Mouse (Mus musculus) heart, embryonic 16.5 days (tissue): ENCODE measurements around the gene Cip2a. TPM values are rescaled to one million over a fixed set of nuclear protein-coding genes. Genes with fewer than 3 reads are reported as not detected.

Experiments used
- ATAC-seq: fragments of 200-750 bp; cut with Nextera tagmentation; replicated peaks from 2 replicates; pipeline ENCODE4 v1.8.0; 2017; ENCODE audit warnings: moderate number of reproducible peaks; ENCODE audit not compliant: insufficient read depth, low FRiP score; ENCODE audit errors: extremely low read depth
- H3K27ac ChIP-seq: fragments of 300-500 bp; sonication (generic); 2 replicates; pipeline ENCODE4 v1.5.1; 2014; ENCODE audit warnings: mild to moderate bottlenecking, low read length, control low read depth, moderate library complexity
- H3K27me3 ChIP-seq: fragments of 300-500 bp; sonication (generic); 2 replicates; pipeline ENCODE4 v1.6.1; 2014; ENCODE audit warnings: low read length, mixed read lengths; ENCODE audit not compliant: control insufficient read depth, insufficient read depth
- H3K36me3 ChIP-seq: fragments of 300-500 bp; sonication (generic); 2 replicates; pipeline ENCODE4 v1.6.1; 2014; ENCODE audit not compliant: control insufficient read depth, insufficient read depth
- H3K4me1 ChIP-seq: fragments of 300-500 bp; sonication (generic); 2 replicates; pipeline ENCODE4 v1.6.1; 2014; ENCODE audit warnings: low read length, mixed read lengths; ENCODE audit not compliant: control insufficient read depth, insufficient read depth
- H3K4me2 ChIP-seq: fragments of 300-500 bp; sonication (generic); 2 replicates; pipeline ENCODE4 v1.6.1; 2014; ENCODE audit warnings: low read depth, mild to moderate bottlenecking, control low read depth, low read length
- H3K4me3 ChIP-seq: fragments of 300-500 bp; sonication (generic); 2 replicates; pipeline ENCODE4 v1.5.1; 2014; ENCODE audit warnings: mild to moderate bottlenecking, control low read depth, low read length
- H3K9ac ChIP-seq: fragments of 300-500 bp; sonication (generic); 2 replicates; pipeline ENCODE4 v1.6.1; 2014; ENCODE audit warnings: low read length, control low read depth
- H3K9me3 ChIP-seq: fragments of 300-500 bp; sonication (generic); replicated peaks from 2 replicates; pipeline ENCODE4 v1.6.1; 2016; ENCODE audit warnings: low read length; ENCODE audit not compliant: control insufficient read depth
- WGBS: fragments of 180-500 bp; shearing (Covaris S2); extraction: QIAGEN DNeasy Blood & Tissue Kit; methylation state at CpG from one replicate; pipeline ENCODE4 v1.1.7; 2014; 5-methylcytosine and 5-hydroxymethylcytosine counted together
- polyA plus RNA-seq: library from polyadenylated mRNA; unstranded; fragments of >200 nt; fragmentation: Nextera tagmentation; extraction: Ambion mirVana; gene quantifications from 2 replicates; pipeline ENCODE4 v1.2.1, GENCODE M21; 2015

The Cip2a gene
- polyA plus RNA-seq, 1 experiment from 2014 or later: 22.1 TPM

DNA sequence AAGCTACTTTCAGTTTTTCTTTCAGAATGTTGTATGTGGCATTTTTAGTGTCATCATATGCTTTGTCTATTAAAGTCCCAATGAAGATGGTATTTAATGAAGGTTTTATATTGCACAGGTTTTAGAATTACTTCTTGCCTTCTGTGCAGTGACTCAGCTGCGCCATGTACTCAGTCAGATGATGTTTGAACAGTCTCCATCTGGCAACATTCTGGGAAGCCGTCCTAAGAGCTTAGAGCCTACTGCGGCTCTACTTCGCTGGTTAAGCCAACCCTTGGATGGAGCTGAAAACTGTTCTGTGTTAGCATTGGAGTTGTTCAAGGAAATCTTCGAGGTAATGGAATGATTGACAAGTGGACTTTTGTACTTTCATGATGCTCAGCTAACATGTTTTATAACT, 10.2 kb downstream of the Cip2a start:
- Histone ChIP-seq H3K27me3 (no peaks in the 10 kb centered on the region), H3K36me3 (peaks cover 28% of the 10 kb centered on the region), H3K9ac (no peak overlapping the region), H3K27ac (no peak overlapping the region), H3K4me2 (no peak overlapping the region), H3K4me3 (no peak overlapping the region), H3K9me3 (no peaks in the 10 kb centered on the region), H3K4me1 (no peaks in the 10 kb centered on the region)
- no peak for ATAC-seq
- 88% methylated on average over 5 of the region's 5 CpGs for WGBS

DNA sequence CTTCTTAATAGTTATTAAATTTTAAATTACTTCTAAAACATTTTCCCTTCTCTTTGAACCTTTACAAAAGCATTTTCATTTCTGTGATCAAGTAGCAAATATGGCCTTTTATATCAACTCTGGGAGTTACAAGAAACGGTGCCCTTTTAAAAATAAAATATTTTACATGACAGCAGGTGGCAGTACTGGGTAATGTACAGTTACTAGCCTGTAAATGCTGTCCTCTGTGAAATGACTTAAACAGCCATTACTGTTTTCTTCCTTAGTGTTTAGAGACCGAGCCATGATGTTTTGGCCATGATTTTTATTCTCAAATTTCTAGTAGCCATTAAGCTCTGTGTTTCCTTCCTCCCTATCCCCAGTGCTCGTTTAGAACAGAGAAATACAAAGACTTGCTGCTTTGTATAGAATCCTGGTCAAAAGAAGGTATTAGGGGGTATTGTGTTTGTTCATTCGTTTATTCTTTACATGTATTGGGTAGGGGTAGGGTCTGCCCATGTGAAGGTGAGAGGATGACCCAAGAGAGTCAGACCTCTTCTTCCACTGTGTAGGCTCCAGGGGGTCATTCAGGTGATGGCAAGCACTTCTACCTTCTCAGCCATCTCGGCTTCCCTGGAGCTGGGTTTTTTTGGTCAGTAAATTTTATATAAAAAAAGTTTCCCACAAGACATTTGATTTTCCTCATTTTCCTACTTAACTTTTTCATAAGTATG, 22.8 kb downstream of the Cip2a start:
- H3K27me3 ChIP-seq: no peaks in the 10 kb centered on the region
- no peak overlapping the region for H3K4me2 ChIP-seq
- no peaks in the 10 kb centered on the region for H3K4me1 ChIP-seq
- no peak for ATAC-seq
- no peak overlapping the region for H3K4me3 ChIP-seq
- 83% methylated on average over 5 of the region's 5 CpGs for WGBS
- H3K9me3 ChIP-seq: no peaks in the 10 kb centered on the region
- peaks cover 20% of the 10 kb centered on the region for H3K36me3 ChIP-seq
- H3K27ac ChIP-seq: no peak overlapping the region
- no peak overlapping the region for H3K9ac ChIP-seq

DNA sequence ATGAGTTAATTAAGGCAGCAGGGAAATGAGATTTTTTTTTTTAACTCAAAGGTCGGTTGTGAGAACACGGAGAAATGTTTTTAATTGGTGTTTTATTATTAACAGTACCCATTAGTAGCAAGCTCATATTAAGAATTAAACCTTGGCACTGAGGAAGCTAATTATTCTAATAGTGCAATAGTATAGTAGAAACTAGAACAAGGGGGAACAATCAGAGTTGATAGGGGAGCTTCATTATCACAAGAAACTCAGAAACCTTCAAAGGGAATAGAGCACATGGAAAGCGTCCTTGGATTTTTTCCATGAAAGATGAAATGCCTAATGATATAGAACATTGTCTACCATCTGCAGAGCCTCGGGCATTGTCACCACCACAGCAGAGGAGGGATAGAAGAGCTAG, 41.9 kb downstream of the Cip2a start:
- WGBS: 72% methylated on average over 4 of the region's 4 CpGs
- no peak for ATAC-seq

DNA sequence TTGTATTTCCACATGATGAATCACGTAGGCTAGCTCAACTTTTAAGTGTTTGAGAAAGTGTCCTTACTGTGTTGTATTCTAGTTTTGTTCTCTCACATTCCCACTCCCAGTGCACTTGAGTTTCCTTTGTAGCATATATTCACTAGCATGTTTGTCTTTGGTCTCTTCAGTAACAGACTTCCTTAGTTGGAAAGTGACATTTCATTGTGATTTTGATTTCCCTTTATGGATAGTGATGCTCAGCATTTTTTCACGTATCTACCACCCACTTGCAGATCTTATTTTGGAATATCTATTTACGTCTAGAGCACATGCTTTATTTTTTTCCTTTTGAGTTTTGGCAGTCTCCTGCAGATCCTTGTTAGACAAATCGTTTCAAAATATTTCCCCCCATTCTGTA, 43.8 kb downstream of the Cip2a start:
- Histone ChIP-seq H3K9ac (no peak overlapping the region), H3K36me3 (no peaks in the 10 kb centered on the region), H3K4me2 (no peak overlapping the region), H3K4me3 (no peak overlapping the region), H3K27ac (no peak overlapping the region), H3K4me1 (no peaks in the 10 kb centered on the region), H3K9me3 (no peaks in the 10 kb centered on the region), H3K27me3 (no peaks in the 10 kb centered on the region)
- 63% methylated on average over 4 of the region's 4 CpGs for WGBS
- no peak for ATAC-seq

More for the DNA sequence above, 41.9 kb downstream of the Cip2a start:
- Histone ChIP-seq H3K27ac (no peak overlapping the region), H3K4me2 (no peak overlapping the region), H3K9ac (no peak overlapping the region), H3K4me1 (no peaks in the 10 kb centered on the region), H3K4me3 (no peak overlapping the region), H3K27me3 (no peaks in the 10 kb centered on the region), H3K36me3 (no peaks in the 10 kb centered on the region), H3K9me3 (no peaks in the 10 kb centered on the region)

DNA sequence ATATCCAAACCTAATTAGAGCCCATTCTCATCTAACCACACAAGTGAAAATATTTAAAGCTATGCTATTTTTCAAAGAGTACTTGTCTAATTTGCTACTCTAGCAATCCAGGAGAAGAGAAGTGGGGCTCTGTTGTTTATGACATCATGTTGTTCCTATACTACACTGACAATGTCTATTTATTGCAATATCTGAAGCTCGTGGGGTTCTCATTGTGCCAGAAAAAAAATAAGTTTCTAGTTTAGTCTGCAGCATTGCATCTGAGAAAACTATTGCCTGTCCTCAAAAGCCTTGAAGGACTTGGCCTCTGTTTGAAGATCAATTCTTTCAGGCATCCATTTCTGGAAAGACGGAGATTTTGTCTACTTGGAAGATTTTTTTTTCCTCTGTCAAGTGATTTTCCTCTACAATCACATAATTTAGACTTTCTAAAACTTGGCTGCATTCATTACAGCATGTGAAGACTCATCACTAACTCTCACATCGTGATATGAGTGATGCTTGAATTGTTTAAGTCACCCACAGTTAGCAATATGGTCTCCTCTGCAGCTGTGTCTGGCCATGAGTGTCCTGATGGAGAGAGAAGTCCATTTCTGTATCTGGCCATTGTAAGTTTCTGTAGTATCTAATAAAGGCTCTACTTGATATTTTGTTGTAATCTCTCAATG, 46.7 kb downstream of the Cip2a start:
- Histone ChIP-seq H3K4me2 (no peak overlapping the region), H3K9ac (no peak overlapping the region), H3K27ac (no peak overlapping the region), H3K4me1 (no peaks in the 10 kb centered on the region), H3K4me3 (no peak overlapping the region), H3K9me3 (no peaks in the 10 kb centered on the region), H3K27me3 (no peaks in the 10 kb centered on the region), H3K36me3 (no peaks in the 10 kb centered on the region)
- ATAC-seq: no peak
- 62% methylated on average over 3 of the region's 3 CpGs for WGBS

DNA sequence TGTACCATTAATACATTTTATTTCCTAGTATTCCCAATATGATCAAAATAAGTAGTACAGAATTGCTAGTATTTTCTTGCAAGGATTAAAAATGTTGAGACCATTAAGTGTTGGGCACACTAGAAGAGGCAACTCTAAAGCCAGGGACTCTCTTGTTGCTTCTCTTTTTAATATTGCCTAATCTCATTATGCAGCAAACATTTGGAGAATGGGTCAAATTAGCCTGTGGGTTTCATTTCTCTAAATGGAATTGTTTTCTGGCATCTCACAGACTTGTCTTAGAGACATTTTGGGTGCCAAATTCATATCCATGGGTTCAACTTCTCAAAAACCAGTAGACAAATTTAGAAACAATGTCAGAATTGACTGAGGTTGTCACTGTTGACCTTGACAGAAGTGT, 55.2 kb downstream of the Cip2a start:
- Histone ChIP-seq H3K4me2 (no peak overlapping the region), H3K36me3 (no peaks in the 10 kb centered on the region), H3K9ac (no peak overlapping the region), H3K9me3 (no peaks in the 10 kb centered on the region), H3K4me3 (no peak overlapping the region), H3K27me3 (no peaks in the 10 kb centered on the region), H3K27ac (no peak overlapping the region), H3K4me1 (no peaks in the 10 kb centered on the region)
- no peak for ATAC-seq

DNA sequence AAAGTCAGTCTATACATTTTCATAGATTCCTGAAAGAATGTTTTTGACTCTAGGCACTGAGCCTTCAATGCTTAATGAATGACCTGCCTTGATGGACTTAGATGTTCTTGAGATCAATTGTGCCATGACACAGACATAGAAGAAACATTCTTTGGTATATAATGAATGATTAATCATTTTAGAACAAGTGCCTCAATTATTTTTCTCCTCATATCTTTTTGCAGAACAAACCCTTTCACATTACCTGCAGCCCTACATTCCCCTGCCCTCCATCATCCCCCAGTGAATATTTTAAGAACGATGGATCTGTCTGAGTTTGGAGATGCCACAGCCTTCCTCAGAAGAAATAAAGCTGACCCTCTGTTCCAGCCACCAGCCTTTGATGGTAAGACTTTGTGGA, 63.2 kb downstream of the Cip2a start, which contains the start of gene Myh15:
TSS of gene Myh15 (plus strand) at position 301 of the 400 bp plus-strand sequence.
- 87% methylated on average over 1 of the region's 1 CpGs for whole genome bisulfite sequencing
- H3K4me1 ChIP-seq: no peaks in the 10 kb centered on the region
- no peaks in the 10 kb centered on the region for H3K36me3 ChIP-seq
- H3K9me3 ChIP-seq: no peaks in the 10 kb centered on the region
- no peak for ATAC-seq
- H3K27me3 ChIP-seq: no peaks in the 10 kb centered on the region
- no peak within 1 kb of the TSS for H3K4me3 ChIP-seq
- no peak within 1 kb of the TSS for H3K4me2 ChIP-seq
- no peak within 1 kb of the TSS for H3K9ac ChIP-seq
- no peak within 1 kb of the TSS for H3K27ac ChIP-seq

Other genes starting within 250 kb of the Cip2a start
- 2.6 and 6.0 TPM in 2 replicates for gene Trat1, start 222.2 kb upstream of the Cip2a start, polyA plus RNA-seq
- gene Retnlb, start 177.3 kb upstream of the Cip2a start, polyA plus RNA-seq: not detected in 2 replicates
- gene Retnla, start 151.6 kb upstream of the Cip2a start, polyA plus RNA-seq: 0.93 and 6.6 TPM in 2 replicates
- gene Retnlg, start 121.6 kb upstream of the Cip2a start, polyA plus RNA-seq: 0.72 and 1.7 TPM in 2 replicates
- gene Dzip3, start within 50 bp of the Cip2a start, polyA plus RNA-seq: 13.8 and 14.7 TPM in 2 replicates
- 0.03 TPM in 1 of 2 replicates, not detected in the other for gene Myh15, start 63.3 kb downstream of the Cip2a start, polyA plus RNA-seq